Mouse (Mus musculus) adipose tissue, adult 10 weeks (tissue): ENCODE results near the gene Olfr816. TPM values are rescaled to one million over a fixed set of nuclear protein-coding genes. Genes with fewer than 3 reads are reported as not detected.

Experiments
- polyA plus RNA-seq: library from polyadenylated mRNA; stranded (reverse); fragments of 350-450 nt; fragmentation: Illumina TruSeq; extraction: RNeasy Lipid Tissue Mini Kit (QIAGEN cat#74804); gene quantifications from one replicate; pipeline ENCODE4 v1.2.3, GENCODE M21; 2014; ENCODE audit warnings: low read depth, low replicate concordance

Gene Olfr816
- polyA plus RNA-seq = not detected

GRCm38 (mm10) chr10:129915497-129915896, at the start of gene Olfr816:
TSS of gene Olfr816 (minus strand) at chr10:129915597.

GRCm38 (mm10) chr10:129949000-129949399, 33.6 kb upstream of the Olfr816 start, which contains the start of gene Olfr818:
TSS of gene Olfr818 (minus strand) at chr10:129949100.

GRCm38 (mm10) chr10:129905767-129906166, 9.6 kb downstream of the Olfr816 start, which contains the start of gene Olfr815:
TSS of gene Olfr815 (minus strand) at chr10:129905867.

GRCm38 (mm10) chr10:129879751-129880150, 35.6 kb downstream of the Olfr816 start, which contains the start of gene Olfr814:
TSS of gene Olfr814 (minus strand) at chr10:129879851.

Other genes starting within 250 kb of the Olfr816 start
- not detected for gene Olfr801, start 241.7 kb downstream of the Olfr816 start, polyA plus RNA-seq
- gene Olfr802, start 227.4 kb downstream of the Olfr816 start, polyA plus RNA-seq = not detected
- gene Olfr803, start 221.3 kb downstream of the Olfr816 start, polyA plus RNA-seq = not detected
- gene Olfr804, start 212.4 kb downstream of the Olfr816 start, polyA plus RNA-seq = not detected
- gene Olfr805, start 186.2 kb downstream of the Olfr816 start, polyA plus RNA-seq = not detected
- gene Olfr806, start 173.7 kb downstream of the Olfr816 start, polyA plus RNA-seq = not detected
- not detected for gene Olfr807, start 157.8 kb downstream of the Olfr816 start, polyA plus RNA-seq
- gene Olfr808, start 150.1 kb downstream of the Olfr816 start, polyA plus RNA-seq = not detected
- not detected for gene Olfr809, start 141.0 kb downstream of the Olfr816 start, polyA plus RNA-seq
- gene Olfr810, start 120.7 kb downstream of the Olfr816 start, polyA plus RNA-seq = not detected
- gene Olfr811, start 111.2 kb downstream of the Olfr816 start, polyA plus RNA-seq = not detected
- not detected for gene Olfr812, start 69.5 kb downstream of the Olfr816 start, polyA plus RNA-seq
- gene Olfr813, start 60.2 kb downstream of the Olfr816 start, polyA plus RNA-seq = not detected
- gene Olfr814, start 35.7 kb downstream of the Olfr816 start, polyA plus RNA-seq = not detected
- not detected for gene Olfr815, start 9.7 kb downstream of the Olfr816 start, polyA plus RNA-seq
- gene Olfr818, start 33.5 kb upstream of the Olfr816 start, polyA plus RNA-seq = not detected
- gene Olfr819, start 51.7 kb upstream of the Olfr816 start, polyA plus RNA-seq = not detected
- not detected for gene Olfr247, start 60.5 kb upstream of the Olfr816 start, polyA plus RNA-seq
- not detected for gene Gm10310, start 69.5 kb upstream of the Olfr816 start, polyA plus RNA-seq
- not detected for gene Olfr820, start 97.0 kb upstream of the Olfr816 start, polyA plus RNA-seq
- not detected for gene Olfr821, start 114.8 kb upstream of the Olfr816 start, polyA plus RNA-seq
- not detected for gene Olfr822, start 155.6 kb upstream of the Olfr816 start, polyA plus RNA-seq
- gene Olfr823, start 199.8 kb upstream of the Olfr816 start, polyA plus RNA-seq = not detected
- not detected for gene Olfr824, start 214.4 kb upstream of the Olfr816 start, polyA plus RNA-seq